Mouse (Mus musculus) ES-E14 (cell line): Measurements from ENCODE around the gene Pla2g15. TPM values are rescaled to one million over a fixed set of nuclear protein-coding genes. Genes with fewer than 3 reads are reported as not detected.

Experiments used
- DNase-seq: peaks from one replicate; pipeline ENCODE4 v3.0.0-alpha.2; 2013; ENCODE audit warnings: low read depth, low spot score
- H3K27ac ChIP-seq: 2 replicates; pipeline ENCODE4 v1.5.1; 2012; ENCODE audit warnings: low read depth, mild to moderate bottlenecking, low read length, moderate library complexity, mixed read lengths; ENCODE audit not compliant: poor library complexity, insufficient read depth, severe bottlenecking
- H3K36me3 ChIP-seq: 2 replicates; pipeline ENCODE4 v1.6.1; 2012; ENCODE audit warnings: mild to moderate bottlenecking, low read length, moderate library complexity, mixed read lengths; ENCODE audit not compliant: control insufficient read depth, poor library complexity, insufficient read depth, severe bottlenecking
- H3K4me1 ChIP-seq, 2 experiments: fragments of 150-350 bp in 1 of 2; sonication (generic) in 1 of 2; 2 replicates each; pipeline ENCODE4 v1.6.1; 2012; ENCODE audit warnings: low read length in 2 of 2, mild to moderate bottlenecking in 1 of 2, mixed read lengths in 1 of 2; ENCODE audit not compliant: control insufficient read depth in 2 of 2, insufficient read depth in 2 of 2, poor library complexity in 1 of 2
- H3K4me3 ChIP-seq, 2 experiments: fragments of 150-350 bp in 1 of 2; sonication (generic) in 1 of 2; 2 replicates each; pipeline ENCODE4 v1.5.1; 2012; ENCODE audit warnings: low read length in 2 of 2, low read depth in 1 of 2, mild to moderate bottlenecking in 1 of 2, mixed read lengths in 1 of 2; ENCODE audit not compliant: insufficient read depth in 1 of 2, poor library complexity in 1 of 2, severe bottlenecking in 1 of 2
- H3K9ac ChIP-seq: 2 replicates; pipeline ENCODE4 v1.6.1; 2012; ENCODE audit warnings: low read depth, mild to moderate bottlenecking, low read length, mixed read lengths; ENCODE audit not compliant: poor library complexity, insufficient read depth, severe bottlenecking
- H3K9me3 ChIP-seq: fragments of 150-350 bp; sonication (generic); 2 replicates; pipeline ENCODE4 v1.6.1; 2012; ENCODE audit warnings: low read depth, mild to moderate bottlenecking, low read length; ENCODE audit not compliant: control insufficient read depth, insufficient read depth
- CHD2 ChIP-seq: IDR thresholded peaks from 2 replicates; pipeline ENCODE4 v1.6.1; 2014; ENCODE audit warnings: mild to moderate bottlenecking, low read depth, low read length, inconsistent platforms
- HCFC1 ChIP-seq: IDR thresholded peaks from 2 replicates; pipeline ENCODE4 v1.6.1; 2012; ENCODE audit warnings: low read length, inconsistent platforms, borderline replicate concordance; ENCODE audit not compliant: insufficient read depth
- MAFK ChIP-seq: IDR thresholded peaks from 2 replicates; pipeline ENCODE4 v1.6.1; 2014; ENCODE audit warnings: mild to moderate bottlenecking, low read depth, low read length, inconsistent platforms; ENCODE audit not compliant: insufficient read depth
- ZC3H11A ChIP-seq: IDR thresholded peaks from 2 replicates; pipeline ENCODE4 v1.6.1; 2012; ENCODE audit warnings: low read depth, mild to moderate bottlenecking, inconsistent platforms, low read length, borderline replicate concordance
- ZNF384 ChIP-seq: IDR thresholded peaks from 2 replicates; pipeline ENCODE4 v1.6.1; 2012; ENCODE audit warnings: low read depth, low read length, inconsistent platforms
- in situ Hi-C, 2 experiments: fragments of 600-800 bp; cut with MboI; formaldehyde crosslinking; loops; one replicate each; pipeline ENCODE4 v1.15.1; 2025; ENCODE audit warnings: low sequenced_read_pairs in 2 of 2, inconsistent platforms in 1 of 2; ENCODE audit not compliant: unreplicated experiment in 2 of 2
- total RNA-seq: library from RNA; depleted of rRNA; stranded (reverse); fragments of 300-350 nt; gene quantifications from 2 replicates; pipeline ENCODE4 v1.2.3, GENCODE M21; 2012

The Pla2g15 gene
- total RNA-seq, 1 experiment, result 26.0 TPM

- DNase-seq, result no peak
- Histone ChIP-seq H3K4me1 (no peaks in the 10 kb centered on the region), H3K36me3 (no peaks in the 10 kb centered on the region; the same call in 1 of the 2 replicates), H3K9me3 (no peaks in the 10 kb centered on the region), H3K4me3 (no peak overlapping the region), H3K27ac (no peak overlapping the region), H3K9ac (no peak overlapping the region)
- in situ Hi-C loops, result no loop called here
- TF ChIP-seq ZNF384 (no peak), ZC3H11A (no peak), HCFC1 (no peak), CHD2 (no peak), MAFK (no peak)
Observed at GRCm38 (mm10) chr8:106123443-106123842, 26.8 kb upstream of the Pla2g15 start.

- in situ Hi-C loops, result no loop called here
- DNase-seq, result no peak
- H3K4me3 ChIP-seq, result no peak overlapping the region
- H3K9ac ChIP-seq, result no peak overlapping the region
- H3K36me3 ChIP-seq, result peaks cover 11% of the 10 kb centered on the region
- no peaks in the 10 kb centered on the region for H3K9me3 ChIP-seq
- no peaks in the 10 kb centered on the region for H3K4me1 ChIP-seq
- no peak overlapping the region for H3K27ac ChIP-seq
- TF ChIP-seq ZC3H11A, result no peak
- TF ChIP-seq MAFK, result no peak
- TF ChIP-seq ZNF384, result no peak
- no peak for TF ChIP-seq HCFC1
- TF ChIP-seq CHD2, result no peak
Observed at GRCm38 (mm10) chr8:106126055-106126454, 24.1 kb upstream of the Pla2g15 start.

GRCm38 (mm10) chr8:106127054-106127453 lies 23.1 kb upstream of the Pla2g15 start:
- H3K27ac ChIP-seq, result no peak overlapping the region
- H3K9me3 ChIP-seq, result no peaks in the 10 kb centered on the region
- TF ChIP-seq ZC3H11A, result no peak
- 0 out of 2 replicates have a peak, but pooled peaks have one; percentile 30 for TF ChIP-seq MAFK
- no peak overlapping the region for H3K9ac ChIP-seq
- no peak for DNase-seq
- H3K4me3 ChIP-seq, result no peak overlapping the region
- peaks cover 21% of the 10 kb centered on the region for H3K36me3 ChIP-seq
- in situ Hi-C loops, result no loop called here
- no peaks in the 10 kb centered on the region for H3K4me1 ChIP-seq

GRCm38 (mm10) chr8:106127882-106128410 lies 22.3 kb upstream of the Pla2g15 start:
- no peak for DNase-seq
- in situ Hi-C loops, result no loop called here
- H3K27ac ChIP-seq, result no peak overlapping the region
- no peak overlapping the region for H3K4me3 ChIP-seq
- no peak overlapping the region for H3K9ac ChIP-seq
- peaks cover 0 to 7% of the 10 kb centered on the region in 2 experiments; a peak in 1 of 4 replicates for H3K4me1 ChIP-seq
- TF ChIP-seq MAFK, result no peak
- TF ChIP-seq CHD2, result no peak
- no peak for TF ChIP-seq ZNF384
- TF ChIP-seq HCFC1, result no peak
- no peak for TF ChIP-seq ZC3H11A
- H3K9me3 ChIP-seq, result no peaks in the 10 kb centered on the region
- H3K36me3 ChIP-seq, result peaks cover 29% of the 10 kb centered on the region
